Mouse (Mus musculus): Measurements from ENCODE around the gene Tgfbrap1.

- TF ChIP-seq CTCF (IDR thresholded peaks at IDR 0.05; ENCODE audit: insufficient read depth, low read depth, low read length) = peak; percentile 81
- no peak for TF ChIP-seq POLR2A (IDR thresholded peaks at IDR 0.05; ENCODE audit: insufficient read depth, low read depth, low read length)
Measured at GRCm38 (mm10) chr1:43139587-43140266, 41.3 kb upstream of the Tgfbrap1 start.
